Mouse (Mus musculus) limb, embryonic 13.5 days (tissue): ENCODE data around the gene Gm49354. TPM values are rescaled to one million over a fixed set of nuclear protein-coding genes. Genes with fewer than 3 reads are reported as not detected.
"Not testable (repeated sequence)": the region's sequence is repeated elsewhere in the genome, so short reads cannot be mapped to it uniquely, and the experiment has no call there.

Source experiments
- ATAC-seq: fragments of 200-750 bp; cut with Nextera tagmentation; 2 replicates; pipeline ENCODE4 v1.8.0; 2017; ENCODE audit warnings: low read depth, moderate number of reproducible peaks, moderate TSS enrichment; ENCODE audit not compliant: low FRiP score
- H3K27ac ChIP-seq: fragments of 300-500 bp; sonication (generic); 2 replicates; pipeline ENCODE4 v1.5.1; 2015; ENCODE audit warnings: inconsistent platforms, mild to moderate bottlenecking, moderate library complexity
- H3K27me3 ChIP-seq: fragments of 300-500 bp; sonication (generic); 2 replicates; pipeline ENCODE4 v1.6.1; 2015; ENCODE audit warnings: mild to moderate bottlenecking, inconsistent platforms
- H3K36me3 ChIP-seq: fragments of 300-500 bp; sonication (generic); 2 replicates; pipeline ENCODE4 v1.6.1; 2015; ENCODE audit warnings: inconsistent platforms, mild to moderate bottlenecking, moderate library complexity
- H3K4me1 ChIP-seq: fragments of 300-500 bp; sonication (generic); 2 replicates; pipeline ENCODE4 v1.6.1; 2015; ENCODE audit warnings: inconsistent platforms
- H3K4me2 ChIP-seq: fragments of 300-500 bp; sonication (generic); replicated peaks from 2 replicates; pipeline ENCODE4 v1.6.1; 2015; ENCODE audit warnings: inconsistent platforms, mild to moderate bottlenecking, moderate library complexity
- H3K4me3 ChIP-seq: fragments of 300-500 bp; sonication (generic); 2 replicates; pipeline ENCODE4 v1.5.1; 2015; ENCODE audit warnings: moderate library complexity, mild to moderate bottlenecking, inconsistent platforms
- H3K9ac ChIP-seq: fragments of 300-500 bp; sonication (generic); 2 replicates; pipeline ENCODE4 v1.6.1; 2015; ENCODE audit warnings: mild to moderate bottlenecking, inconsistent platforms
- H3K9me3 ChIP-seq: fragments of 300-500 bp; sonication (generic); 2 replicates; pipeline ENCODE4 v1.6.1; 2016; ENCODE audit warnings: inconsistent platforms
- WGBS: fragments of 180-500 bp; shearing (Covaris S2); methylation state at CpG from one replicate; pipeline ENCODE4 v1.1.7; 2015; 5-methylcytosine and 5-hydroxymethylcytosine counted together
- polyA plus RNA-seq: library from polyadenylated mRNA; unstranded; fragments of >200 nt; fragmentation: Nextera tagmentation; extraction: Ambion mirVana; gene quantifications from 2 replicates; pipeline ENCODE4 v1.2.1, GENCODE M21; 2015

The Gm49354 gene
- polyA plus RNA-seq, 1 experiment from 2014 or later, result not detected

DNA sequence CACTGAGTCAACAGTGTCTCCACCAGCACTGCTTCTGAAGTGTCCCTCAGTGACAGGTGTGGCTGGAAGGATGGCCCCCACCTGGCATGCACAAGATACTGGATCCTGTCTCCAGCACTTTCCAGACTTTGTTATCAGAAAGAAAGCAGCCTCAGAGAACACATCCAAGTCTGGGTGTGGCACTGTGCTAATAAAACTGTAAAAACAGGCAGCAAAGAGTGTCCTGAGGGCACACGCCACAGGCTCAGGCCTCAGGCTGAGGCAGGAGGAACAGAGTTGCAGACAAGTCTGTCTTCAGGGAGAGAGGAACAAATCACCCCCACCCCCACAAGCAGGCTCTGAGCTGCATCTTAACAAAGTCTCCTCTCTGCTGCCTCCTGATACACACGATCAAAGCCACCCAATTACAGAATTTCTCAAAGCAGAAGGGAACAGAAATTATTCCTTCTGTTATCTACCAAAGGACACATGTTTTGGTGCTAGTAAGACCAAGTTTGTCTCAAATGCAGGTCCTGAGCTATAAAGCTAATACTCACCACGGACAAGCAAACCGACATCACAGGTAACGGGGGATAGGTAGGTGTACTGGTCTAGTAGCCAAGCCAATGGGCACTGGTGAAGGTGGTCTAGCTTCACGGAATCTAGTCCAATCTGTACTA, 13.9 kb upstream of the Gm49354 start:
- no peak for ATAC-seq
- 90% methylated on average over 6 of the region's 6 CpGs for WGBS

DNA sequence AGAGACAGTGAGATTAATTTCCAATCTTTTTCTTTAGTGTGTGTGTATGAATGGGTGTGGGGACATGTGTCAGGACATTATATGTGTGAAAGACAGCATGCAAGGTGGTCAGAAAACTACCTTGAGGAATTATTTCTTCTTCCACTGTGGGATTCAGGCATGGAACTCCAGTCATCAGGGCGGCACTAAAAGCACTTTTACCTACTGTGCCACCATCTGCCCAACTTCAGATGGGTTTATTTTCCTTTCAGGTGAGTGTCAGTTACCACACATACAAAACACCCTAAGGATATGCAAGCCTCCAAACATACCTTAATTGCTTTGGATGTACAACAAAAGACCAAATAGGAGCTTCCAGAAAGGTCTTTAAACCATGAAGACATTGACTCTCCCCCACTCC, 12.7 kb upstream of the Gm49354 start:
- H3K4me2 ChIP-seq, result no peak overlapping the region
- H3K9me3 ChIP-seq, result no peaks in the 10 kb centered on the region
- no peak overlapping the region for H3K9ac ChIP-seq
- 90% methylated on average over 1 of the region's 1 CpGs for WGBS
- no peaks in the 10 kb centered on the region for H3K4me1 ChIP-seq
- H3K27me3 ChIP-seq, result no peaks in the 10 kb centered on the region
- H3K4me3 ChIP-seq, result no peak overlapping the region
- H3K27ac ChIP-seq, result no peak overlapping the region
- peaks cover 98% of the 10 kb centered on the region for H3K36me3 ChIP-seq
- no peak for ATAC-seq

More for the DNA sequence above, 13.9 kb upstream of the Gm49354 start:
- H3K9ac ChIP-seq, result no peak overlapping the region
- H3K4me2 ChIP-seq, result no peak overlapping the region
- no peak overlapping the region for H3K4me3 ChIP-seq
- peaks cover 98% of the 10 kb centered on the region for H3K36me3 ChIP-seq
- H3K4me1 ChIP-seq, result no peaks in the 10 kb centered on the region
- no peaks in the 10 kb centered on the region for H3K27me3 ChIP-seq
- no peaks in the 10 kb centered on the region for H3K9me3 ChIP-seq
- H3K27ac ChIP-seq, result no peak overlapping the region

DNA sequence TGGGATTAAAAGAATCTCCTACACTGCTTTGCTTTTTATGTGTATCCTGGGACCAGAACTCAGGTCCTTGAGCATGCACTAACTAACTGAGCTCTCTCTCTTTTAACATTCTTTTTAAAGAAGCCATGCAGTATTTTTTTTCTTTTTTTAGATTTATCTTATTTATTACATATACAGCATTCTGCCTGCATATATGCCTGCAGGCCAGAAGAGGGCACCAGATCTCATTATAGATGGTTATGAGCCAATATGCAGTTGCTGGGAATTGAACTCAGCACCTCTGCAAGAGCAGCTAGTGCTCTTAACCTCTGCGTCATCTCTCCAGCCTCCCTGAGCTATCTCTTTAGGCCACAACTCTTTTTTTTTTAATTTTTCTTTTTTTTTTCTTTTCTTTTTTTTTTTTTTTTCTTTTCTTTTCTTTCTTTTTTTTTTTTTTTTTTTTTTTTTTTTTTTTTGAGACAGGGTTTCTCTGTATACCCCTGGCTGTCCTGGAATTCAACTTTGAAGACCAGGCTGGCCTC, 2.2 kb downstream of the Gm49354 start:
- not testable (repeated sequence) for H3K4me1 ChIP-seq, H3K27ac ChIP-seq, H3K4me2 ChIP-seq, ATAC-seq, H3K27me3 ChIP-seq, H3K9me3 ChIP-seq, H3K9ac ChIP-seq, H3K4me3 ChIP-seq
- H3K36me3 ChIP-seq, result peaks cover 94% of the 10 kb centered on the region
- WGBS, result 97% methylated on average over 1 of the region's 1 CpGs

DNA sequence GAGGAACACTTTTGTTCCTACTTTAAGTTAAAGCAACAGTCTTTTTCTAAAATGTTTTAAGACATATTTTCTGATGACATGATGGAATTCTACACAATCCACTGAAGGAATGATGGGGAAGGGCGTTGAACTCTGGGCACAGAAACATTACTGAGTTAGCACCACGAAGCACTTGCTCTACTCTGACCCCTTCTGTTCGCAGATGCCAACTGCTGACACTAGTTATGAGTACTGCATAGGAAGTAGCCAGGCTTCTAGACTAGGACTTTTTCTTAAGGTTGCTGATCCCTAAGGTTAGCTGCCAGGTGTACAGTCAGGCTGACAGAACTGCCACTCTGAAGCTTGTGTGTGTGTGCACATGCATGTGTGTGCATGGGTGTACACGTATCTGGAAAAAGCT, 2.8 kb downstream of the Gm49354 start:
- no peak overlapping the region for H3K4me2 ChIP-seq
- 86% methylated on average over 4 of the region's 4 CpGs for WGBS
- H3K4me1 ChIP-seq, result no peaks in the 10 kb centered on the region
- ATAC-seq, result no peak
- H3K36me3 ChIP-seq, result peaks cover 91% of the 10 kb centered on the region
- no peak overlapping the region for H3K27ac ChIP-seq
- no peak overlapping the region for H3K4me3 ChIP-seq
- no peaks in the 10 kb centered on the region for H3K27me3 ChIP-seq
- H3K9me3 ChIP-seq, result no peaks in the 10 kb centered on the region
- H3K9ac ChIP-seq, result no peak overlapping the region

DNA sequence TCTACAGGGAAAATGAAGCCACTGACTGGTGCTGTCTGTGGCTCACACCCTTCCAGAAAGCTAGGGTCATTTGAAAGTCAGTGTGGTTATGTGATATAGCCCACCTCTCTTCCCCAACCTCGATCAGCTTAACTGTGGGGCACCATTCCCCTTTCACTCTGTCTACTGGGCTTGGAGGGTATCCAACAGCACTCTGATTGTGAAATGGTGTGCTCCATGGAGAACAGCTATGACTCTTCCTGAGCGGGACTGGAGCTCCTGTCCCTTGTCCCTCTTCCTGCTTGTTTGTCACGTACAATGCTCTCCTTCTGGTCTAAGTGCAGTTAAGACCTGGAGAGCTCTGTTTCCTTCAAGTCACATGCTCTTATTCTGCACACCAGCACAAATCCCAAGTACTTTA, 6.9 kb downstream of the Gm49354 start:
- Histone ChIP-seq H3K36me3 (peaks cover 72% of the 10 kb centered on the region), H3K4me1 (peaks cover 9% of the 10 kb centered on the region)

DNA sequence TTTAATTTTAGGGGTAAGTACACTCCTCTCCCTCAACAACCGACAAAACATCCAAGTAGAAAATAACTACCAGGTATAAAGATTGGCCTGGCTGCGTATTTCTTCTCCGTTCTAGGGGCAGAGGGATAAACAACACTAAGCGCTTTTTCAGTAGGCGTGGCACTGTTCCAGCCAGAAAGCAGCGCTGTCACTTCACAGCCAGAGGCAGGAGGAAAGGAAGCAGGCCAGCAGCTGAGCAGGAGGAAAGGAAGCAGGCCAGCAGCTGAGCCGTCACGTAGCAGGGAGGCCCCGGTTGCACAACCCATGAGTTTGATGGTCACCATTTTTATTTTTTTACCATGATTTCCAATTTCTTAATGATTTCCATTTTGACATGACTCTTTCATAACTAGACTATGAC, 10.8 kb downstream of the Gm49354 start:
- H3K4me3 ChIP-seq, result no peak overlapping the region

More for the DNA sequence above, 6.9 kb downstream of the Gm49354 start:
- Histone ChIP-seq H3K9me3 (no peaks in the 10 kb centered on the region), H3K9ac (no peak overlapping the region), H3K27me3 (no peaks in the 10 kb centered on the region), H3K4me2 (no peak overlapping the region), H3K27ac (no peak overlapping the region), H3K4me3 (no peak overlapping the region)
- WGBS, result 86% methylated on average over 3 of the region's 3 CpGs
- ATAC-seq, result no peak

DNA sequence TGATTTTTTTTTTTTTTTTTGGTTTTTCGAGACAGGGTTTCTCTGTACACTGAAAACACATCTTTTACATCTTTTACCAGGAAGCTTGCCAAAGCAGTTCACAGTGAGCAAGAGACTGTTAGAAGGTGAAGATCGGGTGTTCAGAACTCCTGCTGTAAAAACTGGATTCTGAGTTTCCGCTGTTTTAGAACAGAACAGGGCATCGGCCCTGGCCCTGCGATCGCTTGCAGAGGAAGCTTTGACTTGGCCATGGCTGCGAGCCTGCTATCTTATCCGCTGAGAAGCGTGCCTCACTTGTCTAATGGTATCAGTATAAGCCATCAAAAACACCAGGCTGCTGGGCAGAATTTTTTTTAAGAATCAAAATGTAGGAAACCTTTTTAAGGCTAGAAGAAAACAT, 11.2 kb downstream of the Gm49354 start:
- Histone ChIP-seq H3K9me3 (no peaks in the 10 kb centered on the region), H3K27ac (peak overlapping the region; percentile 98), H3K4me2 (peak overlapping the region; percentile 80), H3K9ac (no peak overlapping the region; the same call in 1 of the 2 replicates), H3K27me3 (no peaks in the 10 kb centered on the region), H3K4me1 (peaks cover 41% of the 10 kb centered on the region), H3K36me3 (peaks cover 32% of the 10 kb centered on the region), H3K4me3 (peak overlapping the region; percentile 86)
- no peak for ATAC-seq
- 69% methylated on average over 9 of the region's 9 CpGs for WGBS

More for the DNA sequence above, 10.8 kb downstream of the Gm49354 start:
- Histone ChIP-seq H3K9me3 (no peaks in the 10 kb centered on the region), H3K4me2 (no peak overlapping the region), H3K27me3 (no peaks in the 10 kb centered on the region), H3K9ac (no peak overlapping the region), H3K36me3 (peaks cover 36% of the 10 kb centered on the region), H3K4me1 (peaks cover 37% of the 10 kb centered on the region), H3K27ac (peak overlapping the region; percentile 98)
- no peak for ATAC-seq
- WGBS, result 65% methylated on average over 9 of the region's 9 CpGs

DNA sequence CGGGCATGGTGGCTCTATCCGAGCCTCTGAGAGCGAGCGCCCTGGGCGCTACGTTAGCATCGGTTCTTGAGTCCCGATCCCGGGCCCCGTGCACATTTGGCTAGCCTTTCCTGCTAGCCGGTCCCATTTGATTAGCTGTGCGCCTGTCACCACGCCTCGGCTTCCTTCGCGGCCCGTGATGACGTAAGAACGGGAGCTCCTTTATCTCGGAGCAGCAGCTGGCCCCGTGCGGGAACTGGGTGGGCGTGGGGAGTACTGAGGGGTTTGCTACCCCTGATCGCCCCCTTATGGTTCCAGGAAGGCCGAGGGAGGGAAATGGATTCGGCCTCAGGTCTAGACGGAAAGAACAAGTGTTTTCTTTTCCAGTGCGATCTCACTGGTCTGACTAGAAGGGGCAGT, 11.9 kb downstream of the Gm49354 start:
- ATAC-seq, result peak; percentile 85
- Histone ChIP-seq H3K4me3 (peak overlapping the region; percentile 86), H3K36me3 (peaks cover 26% of the 10 kb centered on the region), H3K4me2 (peak overlapping the region; percentile 80), H3K4me1 (peaks cover 43% of the 10 kb centered on the region), H3K9ac (peak overlapping the region; percentile 68), H3K9me3 (no peaks in the 10 kb centered on the region), H3K27ac (peak overlapping the region; percentile 98), H3K27me3 (no peaks in the 10 kb centered on the region)
- WGBS, result under 1% methylated on average over 28 of the region's 28 CpGs

DNA sequence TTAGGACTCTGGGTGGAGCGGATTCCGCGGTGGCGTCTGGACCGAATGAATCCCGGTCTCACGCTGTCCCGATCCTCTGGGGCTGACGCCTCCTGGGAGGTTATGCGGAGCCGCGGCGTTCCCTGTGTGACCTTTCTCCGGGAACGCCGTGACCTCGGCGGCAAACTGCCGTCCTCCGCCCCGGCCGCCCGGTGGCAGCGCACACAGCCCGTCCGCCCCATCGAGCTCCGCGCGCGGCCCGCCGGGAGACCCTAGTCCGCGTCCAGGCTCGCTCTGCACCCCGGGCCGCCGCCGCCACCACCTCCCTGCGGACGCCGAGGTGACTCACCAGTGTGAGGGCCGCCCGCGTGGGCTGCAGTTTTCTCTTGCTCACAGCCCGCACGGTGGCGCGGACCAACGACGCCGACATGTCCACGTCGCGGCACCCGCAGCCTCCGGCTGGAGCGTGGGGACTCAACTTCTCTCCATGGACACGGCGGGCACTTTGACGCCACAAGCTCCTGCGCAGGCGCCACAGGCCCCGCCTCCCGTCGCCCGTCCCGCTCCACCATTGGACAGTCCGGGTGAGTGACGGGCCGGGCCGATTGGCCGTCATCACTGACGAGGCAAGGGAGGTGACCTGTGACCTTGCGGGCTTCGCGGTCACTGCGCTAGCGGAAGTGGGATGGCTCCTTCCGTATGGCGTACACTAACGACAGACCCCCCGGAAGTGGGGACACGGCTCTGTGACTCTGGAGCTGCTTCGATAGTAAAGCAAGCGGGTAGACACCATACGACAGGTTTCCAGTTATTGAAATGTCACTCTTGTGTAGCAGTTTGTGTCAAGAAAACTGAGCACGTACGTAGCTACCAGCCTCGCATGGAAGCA, 12.5 kb downstream of the Gm49354 start, which contains the start of gene Isca1:
Gene Isca1 (minus strand): TSS at position 515 of the 868 bp plus-strand sequence.
- no peaks in the 10 kb centered on the region for H3K27me3 ChIP-seq
- peak within 1 kb of the TSS; percentile 86 for H3K4me3 ChIP-seq
- peak within 1 kb of the TSS; percentile 98 for H3K27ac ChIP-seq
- WGBS, result under 1% methylated on average over 91 of the region's 91 CpGs
- H3K4me2 ChIP-seq, result peak within 1 kb of the TSS; percentile 80
- H3K9me3 ChIP-seq, result no peaks in the 10 kb centered on the region
- peaks cover 43% of the 10 kb centered on the region for H3K4me1 ChIP-seq
- peak; percentile 96 for ATAC-seq
- H3K36me3 ChIP-seq, result peaks cover 21% of the 10 kb centered on the region
- peak within 1 kb of the TSS; percentile 90 for H3K9ac ChIP-seq

DNA sequence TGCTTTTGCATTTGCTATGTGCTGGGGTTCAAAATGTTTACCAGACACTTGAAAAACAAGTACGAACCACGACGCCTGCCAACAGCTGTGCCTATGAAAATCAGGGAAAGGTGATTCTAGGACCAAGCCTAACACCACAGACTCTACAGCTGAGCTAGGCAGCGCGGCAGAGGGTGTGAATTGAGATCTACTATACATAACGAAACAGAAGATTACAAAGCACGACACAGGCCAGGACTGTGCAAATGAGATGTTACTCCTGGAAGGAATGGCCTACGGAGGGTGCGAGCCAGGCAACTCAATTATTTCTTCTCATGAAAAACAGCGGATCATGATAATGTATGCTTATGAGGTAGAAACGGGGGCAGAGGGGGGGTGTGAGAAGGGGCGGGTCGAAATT, 13.5 kb downstream of the Gm49354 start:
- ATAC-seq, result no peak
- peak overlapping the region; percentile 86 for H3K4me3 ChIP-seq
- H3K27ac ChIP-seq, result 0 out of 2 replicates have a peak overlapping the region, but pooled peaks have one; percentile 98
- peaks cover 21% of the 10 kb centered on the region for H3K36me3 ChIP-seq
- H3K9me3 ChIP-seq, result no peaks in the 10 kb centered on the region
- H3K27me3 ChIP-seq, result no peaks in the 10 kb centered on the region
- peaks cover 43% of the 10 kb centered on the region for H3K4me1 ChIP-seq
- peak overlapping the region; percentile 80 for H3K4me2 ChIP-seq
- 38% methylated on average over 13 of the region's 13 CpGs for WGBS
- H3K9ac ChIP-seq, result peak overlapping the region; percentile 90

DNA sequence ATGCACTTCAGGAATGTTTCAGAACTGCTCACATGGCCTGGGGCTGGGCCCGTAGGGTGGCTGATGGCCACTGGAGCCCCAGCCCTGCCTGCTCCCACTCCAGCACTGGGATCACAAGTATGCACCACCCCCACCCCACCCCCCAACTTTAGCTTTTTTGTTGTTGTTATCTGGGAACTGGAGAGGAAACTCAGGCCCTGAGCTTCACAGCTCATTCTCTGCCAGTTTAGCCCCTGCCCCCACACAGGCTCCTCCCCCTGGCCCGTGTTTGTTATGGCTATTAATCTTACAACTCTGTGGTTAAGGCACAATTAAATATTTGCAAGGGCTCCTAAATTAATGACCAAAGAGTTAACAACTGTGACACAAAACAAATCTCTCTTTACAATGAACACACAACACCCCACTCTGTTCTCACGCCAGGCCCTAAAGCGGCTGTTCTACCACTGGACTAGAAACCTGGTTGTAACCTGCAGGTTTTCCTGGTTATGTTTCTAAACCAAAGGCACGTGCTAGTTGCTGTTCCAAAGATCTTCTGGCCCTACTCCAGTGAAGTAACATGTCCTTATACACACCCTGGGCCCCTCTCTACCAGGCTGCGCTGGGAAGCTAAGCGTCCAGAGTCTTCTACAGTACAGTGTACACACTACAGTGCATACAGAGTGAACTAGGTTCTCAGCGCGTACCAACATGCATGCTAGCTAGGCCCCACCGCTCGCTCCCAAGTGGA, 15.1 kb downstream of the Gm49354 start:
- Histone ChIP-seq H3K36me3 (peaks cover 21% of the 10 kb centered on the region), H3K27me3 (no peaks in the 10 kb centered on the region), H3K27ac (no peak overlapping the region; the same call in 1 of the 2 replicates), H3K9ac (0 out of 2 replicates have a peak overlapping the region, but pooled peaks have one; percentile 35), H3K4me3 (no peak overlapping the region), H3K4me2 (peak overlapping the region; percentile 80), H3K9me3 (no peaks in the 10 kb centered on the region), H3K4me1 (peaks cover 43% of the 10 kb centered on the region)
- 64% methylated on average over 11 of the region's 11 CpGs for WGBS
- no peak for ATAC-seq
